Mouse (Mus musculus): Measurements from ENCODE around the gene Dmwd.

DNA sequence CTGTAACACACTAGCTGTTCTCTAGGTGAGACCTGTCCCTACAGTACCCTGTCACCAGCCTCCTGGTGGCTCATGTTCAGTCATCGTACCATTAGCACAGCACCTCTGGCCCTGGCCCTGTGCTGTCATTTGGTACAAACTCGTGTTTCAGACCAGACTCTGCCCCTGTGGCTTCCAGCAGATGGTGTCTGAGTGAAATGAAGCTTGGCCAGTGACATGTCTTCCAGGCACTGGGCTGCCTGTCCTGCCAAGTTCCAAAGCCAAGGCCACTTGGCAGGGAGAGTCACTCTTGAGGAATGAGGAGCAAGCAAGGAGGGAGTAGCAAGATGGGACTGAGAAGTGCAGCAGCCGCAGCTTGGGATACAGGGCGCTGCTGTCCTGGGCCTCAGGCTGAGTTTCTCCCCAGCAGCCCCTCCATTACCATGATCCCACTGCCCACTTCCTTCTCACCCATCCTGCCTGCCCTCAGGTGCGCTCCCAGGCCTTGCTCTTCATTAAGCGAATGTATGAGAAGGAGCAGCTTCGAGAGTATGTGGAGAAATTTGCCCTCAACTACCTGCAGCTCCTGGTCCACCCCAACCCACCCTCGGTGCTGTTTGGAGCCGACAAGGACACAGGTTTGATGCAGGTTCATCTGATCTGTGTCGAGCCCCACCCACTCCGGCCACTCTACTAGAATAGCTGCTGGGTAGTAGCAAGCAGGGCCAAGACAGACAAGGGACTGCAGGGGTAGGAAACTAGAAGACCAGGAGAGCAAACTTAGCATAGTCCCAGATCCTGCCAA is 29.5 kb upstream of the Dmwd start:
- TF ChIP-seq EP300 (IDR thresholded peaks at IDR 0.05; ENCODE audit: low read depth) (no peak), CTCF (IDR thresholded peaks at IDR 0.05; ENCODE audit: low read depth) (no peak)

All from liver, postnatal 0 days (tissue).